Mouse (Mus musculus) 3134 (cell line): ENCODE measurements around the gene Ak5.
"Not testable (repeated sequence)": the region's sequence is repeated elsewhere in the genome, so short reads cannot be mapped to it uniquely, and the experiment has no call there.

ENCODE experiments used
- DNase-seq: peaks from one replicate; pipeline ENCODE4 v3.0.0-alpha.2; 2011; ENCODE audit warnings: low spot score; ENCODE audit not compliant: insufficient read length; ENCODE audit errors: extremely low read depth

The Ak5 gene

GRCm38 (mm10) chr3:152482182-152482581 is 186.0 kb downstream of the Ak5 start:
- DNase-seq = no peak

GRCm38 (mm10) chr3:152480336-152480735 is 187.8 kb downstream of the Ak5 start:
- no peak for DNase-seq

DNA sequence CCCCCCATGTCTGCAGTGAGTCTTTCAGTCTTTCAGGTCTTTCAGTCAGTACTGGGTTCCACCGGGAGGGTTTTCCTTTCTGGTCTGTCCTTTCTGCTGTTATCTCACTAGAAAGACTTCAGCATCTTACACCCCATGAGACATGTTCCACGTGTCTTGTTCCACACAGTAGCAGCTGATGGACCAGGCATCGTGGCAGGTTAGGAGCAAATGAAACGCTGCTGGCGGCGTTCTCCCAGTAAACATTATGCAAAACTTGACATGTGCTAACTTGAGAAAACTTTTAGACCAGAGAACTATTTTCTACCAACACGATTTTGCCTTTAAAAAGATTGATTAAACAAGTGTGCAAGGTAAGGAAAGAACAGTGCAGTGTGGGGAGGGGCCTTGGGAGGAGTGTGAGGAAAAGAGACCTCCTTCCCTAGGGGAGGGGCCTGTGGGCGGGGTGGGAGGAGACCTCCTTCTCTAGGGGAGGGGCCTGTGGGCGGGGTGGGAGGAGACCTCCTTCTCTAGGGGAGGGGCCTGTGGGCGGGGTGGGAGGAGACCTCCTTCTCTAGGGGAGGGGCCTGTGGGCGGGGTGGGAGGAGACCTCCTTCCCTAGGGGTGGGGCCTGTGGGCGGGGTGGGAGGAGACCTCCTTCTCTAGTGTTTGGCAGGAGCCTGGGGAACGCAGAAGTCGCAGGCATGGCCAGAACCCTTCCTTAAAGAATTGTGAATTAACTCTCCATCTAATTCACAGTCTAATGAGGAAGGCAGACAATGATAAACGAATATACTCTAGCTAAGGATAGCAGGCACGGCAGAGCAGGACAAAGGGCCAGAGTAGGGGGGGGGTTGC is 189.3 kb downstream of the Ak5 start:
- peak; percentile 76 for DNase-seq

GRCm38 (mm10) chr3:152477796-152478527 is 190.2 kb downstream of the Ak5 start:
- DNase-seq = peak; percentile 80

DNA sequence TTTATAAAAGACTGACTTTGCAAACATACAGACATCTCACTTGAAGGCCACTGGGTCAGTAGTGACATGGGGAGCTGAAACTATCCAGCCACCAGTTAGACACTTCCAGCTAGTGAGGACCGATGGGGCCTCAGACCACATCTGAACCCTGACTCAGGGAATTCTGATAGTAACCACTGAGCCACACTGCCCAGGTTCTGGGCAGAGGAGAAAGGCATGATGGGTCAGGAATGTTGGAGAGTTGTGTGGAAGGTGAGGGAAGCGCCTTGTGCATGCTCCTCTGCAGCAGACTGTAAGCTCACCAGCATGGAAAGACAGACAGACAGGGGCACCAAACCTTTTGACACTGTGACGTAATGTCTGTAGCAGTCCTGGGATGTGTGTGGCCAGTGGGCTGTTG is 192.3 kb downstream of the Ak5 start:
- no peak for DNase-seq

- DNase-seq = no peak
Measured at GRCm38 (mm10) chr3:152475278-152475669, 192.9 kb downstream of the Ak5 start.

DNA sequence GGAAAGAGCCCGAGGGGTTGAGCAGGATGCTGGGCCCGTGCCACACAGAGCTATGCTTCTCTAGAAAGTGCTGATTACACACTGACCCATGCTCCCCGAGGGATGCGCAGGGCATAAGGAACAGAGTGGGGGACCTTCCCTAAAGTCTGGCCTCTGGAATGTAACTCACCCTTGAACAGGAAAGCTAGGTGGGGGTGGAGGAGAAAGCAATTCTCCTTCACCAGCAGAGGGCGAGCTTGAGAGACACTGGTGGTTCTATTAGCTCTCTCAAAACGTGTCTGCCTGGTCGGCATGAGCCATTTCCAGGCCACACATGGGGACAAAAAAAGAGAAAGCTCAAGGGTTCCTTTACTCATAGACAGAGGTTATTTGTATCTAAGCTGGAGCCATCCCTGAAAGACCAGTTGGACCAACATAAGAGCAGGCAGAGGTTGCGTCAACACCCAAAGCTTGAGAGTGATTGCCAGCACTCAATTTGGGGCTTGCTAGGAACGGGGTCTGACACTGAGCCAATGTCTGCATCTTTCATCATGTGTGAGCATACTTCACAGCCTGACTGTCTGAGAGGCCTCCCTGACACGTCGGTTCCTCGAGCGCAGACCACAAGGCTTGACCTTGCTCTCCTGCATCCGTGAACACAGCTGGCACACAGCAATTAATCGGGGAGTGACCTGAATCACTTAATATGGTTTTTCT is 193.4 kb downstream of the Ak5 start:
- peak; percentile 37 for DNase-seq

GRCm38 (mm10) chr3:152472676-152473075 is 195.5 kb downstream of the Ak5 start:
- no peak for DNase-seq

DNA sequence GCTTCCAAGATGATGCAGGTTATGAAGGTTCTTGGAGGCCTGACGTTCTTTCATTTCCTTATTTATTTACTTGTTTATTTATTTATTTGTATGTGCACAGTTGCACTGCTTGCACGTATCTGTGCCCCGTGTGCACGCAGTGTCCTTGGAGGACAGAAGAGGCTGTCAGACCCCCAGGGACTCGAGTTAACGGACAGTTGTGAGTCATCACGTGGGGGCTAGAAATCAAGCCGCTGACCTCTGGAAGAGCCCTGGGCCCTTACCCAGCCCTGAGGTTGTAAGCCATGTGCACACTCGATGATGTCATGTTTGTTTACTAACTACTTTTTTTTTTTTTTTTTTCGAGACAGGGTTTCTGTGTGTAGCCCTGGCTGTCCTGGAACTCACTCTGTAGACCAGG is 197.8 kb downstream of the Ak5 start:
- DNase-seq = no peak

DNA sequence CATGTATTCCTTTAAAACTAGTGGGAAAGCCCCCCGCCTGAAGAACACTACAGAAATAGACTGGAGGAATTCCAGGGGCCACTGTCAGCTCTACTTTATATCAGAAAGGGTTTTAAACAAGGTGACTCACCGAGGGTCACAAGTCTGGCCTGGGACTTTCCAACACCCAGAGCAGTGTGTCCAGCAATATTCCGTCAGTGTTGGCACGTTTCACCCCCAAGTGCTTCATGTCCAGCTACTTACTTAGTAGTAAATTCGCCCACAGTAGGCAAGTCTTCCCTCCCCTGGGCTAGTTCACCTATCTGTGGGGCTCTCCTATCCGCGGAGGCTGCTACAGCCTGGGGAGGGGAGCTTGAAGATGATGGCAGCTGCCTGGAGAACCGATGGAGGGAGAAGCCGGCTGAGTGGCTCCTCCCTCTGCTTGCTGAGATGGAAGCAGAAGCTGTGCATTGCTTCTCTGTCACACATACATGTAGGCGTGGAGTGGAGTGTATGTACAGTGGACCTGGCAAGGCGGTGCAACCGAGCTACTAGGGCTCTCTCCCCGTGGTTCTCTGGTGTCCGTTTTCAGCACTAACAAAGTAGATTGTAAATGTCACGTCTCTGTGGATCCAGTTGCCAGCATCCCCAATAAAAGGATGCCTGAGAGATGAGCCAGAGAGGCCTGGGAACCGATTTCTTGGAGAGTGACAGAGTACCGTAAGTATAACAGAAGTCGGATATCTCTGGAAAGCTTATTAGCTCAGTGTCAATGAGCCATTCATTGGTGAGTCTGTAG is 198.5 kb downstream of the Ak5 start:
- DNase-seq = peak; percentile 63

DNA sequence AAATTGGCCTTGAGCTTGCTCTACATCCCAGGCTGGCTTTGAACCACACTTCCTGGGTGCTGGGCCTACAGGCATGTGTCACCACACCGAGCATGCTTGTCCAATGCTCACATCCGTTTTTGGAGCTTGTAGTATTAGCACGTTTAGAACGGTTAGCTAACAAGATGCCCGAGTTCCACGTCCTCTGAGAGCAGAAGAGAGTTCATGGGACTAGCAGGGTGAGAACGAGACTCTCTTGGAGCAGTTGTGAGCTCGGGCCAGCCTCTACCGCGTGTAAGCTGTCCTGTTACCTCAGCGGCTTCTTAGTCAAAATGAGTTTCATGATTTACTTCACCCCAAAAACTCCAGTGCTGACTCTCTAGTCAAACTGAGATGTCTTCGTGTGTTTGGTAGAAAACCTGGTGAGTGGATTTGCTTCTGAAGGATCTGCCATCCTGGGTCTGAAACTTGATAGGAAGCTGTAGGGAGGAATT is 199.6 kb downstream of the Ak5 start:
- DNase-seq = no peak

- no peak for DNase-seq
Measured at GRCm38 (mm10) chr3:152468032-152468431, 200.1 kb downstream of the Ak5 start.

DNA sequence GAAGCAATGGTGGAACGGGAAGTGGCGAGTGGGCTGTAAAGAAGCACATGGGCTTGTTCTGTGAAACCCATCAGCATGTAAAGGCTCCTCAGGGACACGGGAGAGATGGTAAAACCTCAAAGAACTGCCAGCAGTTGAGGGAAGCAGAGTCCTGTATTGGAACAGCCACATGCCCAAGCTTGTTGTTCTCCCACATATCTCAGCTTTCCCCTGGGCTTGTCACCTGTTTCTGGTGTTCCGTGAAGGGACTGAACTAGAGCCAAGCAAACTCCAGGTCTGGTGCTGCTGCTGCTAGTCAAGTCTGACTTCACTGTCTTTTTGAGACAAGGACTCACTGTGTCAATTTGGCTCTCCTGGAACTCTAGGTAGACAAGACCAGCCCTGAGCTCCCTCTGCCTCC is 200.8 kb downstream of the Ak5 start:
- no peak for DNase-seq

GRCm38 (mm10) chr3:152466849-152467248 is 201.3 kb downstream of the Ak5 start:
- no peak for DNase-seq

DNA sequence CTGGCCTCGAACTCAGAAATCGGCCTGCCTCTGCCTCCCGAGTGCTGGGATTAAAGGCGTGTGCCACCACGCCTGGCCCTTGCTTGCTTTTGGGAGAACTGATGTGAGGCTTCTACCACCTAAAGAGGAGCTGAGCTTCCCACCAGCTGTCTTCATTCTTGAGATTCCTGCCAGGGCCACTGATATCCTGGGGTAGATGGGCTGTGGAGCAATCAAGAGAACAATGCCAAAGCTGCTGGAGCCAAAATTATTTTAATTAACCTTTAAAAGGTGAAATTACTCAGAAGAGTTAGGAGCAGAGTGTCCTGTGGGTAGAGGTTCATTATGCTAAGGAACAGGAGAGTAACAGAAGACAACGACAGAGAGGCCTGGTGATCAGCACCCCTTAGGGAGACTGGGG is 202.8 kb downstream of the Ak5 start:
- DNase-seq = no peak

GRCm38 (mm10) chr3:152464462-152464861 is 203.7 kb downstream of the Ak5 start:
- DNase-seq = no peak

- no peak for DNase-seq
Measured at GRCm38 (mm10) chr3:152462900-152463299, 205.3 kb downstream of the Ak5 start.

DNA sequence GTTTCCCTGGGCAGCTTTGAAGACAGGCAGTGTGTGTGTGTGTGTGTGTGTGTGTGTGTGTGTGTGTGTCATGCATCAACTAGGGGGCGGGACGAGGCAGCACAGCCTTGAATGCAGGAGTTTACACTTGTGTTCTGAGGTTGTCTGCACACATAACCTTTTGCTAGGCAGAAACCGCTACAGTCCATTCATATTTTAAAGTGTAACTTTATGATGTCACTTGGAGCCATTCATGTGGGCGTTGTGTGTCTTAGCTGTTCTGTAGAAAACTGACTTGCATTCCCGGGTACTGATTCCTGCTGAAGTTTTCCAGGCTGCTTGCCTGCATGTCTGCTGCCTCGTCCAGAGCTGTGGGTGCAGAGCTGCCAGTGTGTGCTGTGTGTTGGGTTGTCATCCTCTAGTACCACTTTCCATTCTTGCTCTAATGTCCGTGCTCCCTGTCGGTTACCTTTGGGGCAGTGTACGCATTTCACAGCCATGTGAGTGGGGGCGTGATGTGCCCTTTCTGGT is 206.1 kb downstream of the Ak5 start:
- DNase-seq = no peak

GRCm38 (mm10) chr3:152460802-152461201 is 207.4 kb downstream of the Ak5 start:
- DNase-seq = no peak

DNA sequence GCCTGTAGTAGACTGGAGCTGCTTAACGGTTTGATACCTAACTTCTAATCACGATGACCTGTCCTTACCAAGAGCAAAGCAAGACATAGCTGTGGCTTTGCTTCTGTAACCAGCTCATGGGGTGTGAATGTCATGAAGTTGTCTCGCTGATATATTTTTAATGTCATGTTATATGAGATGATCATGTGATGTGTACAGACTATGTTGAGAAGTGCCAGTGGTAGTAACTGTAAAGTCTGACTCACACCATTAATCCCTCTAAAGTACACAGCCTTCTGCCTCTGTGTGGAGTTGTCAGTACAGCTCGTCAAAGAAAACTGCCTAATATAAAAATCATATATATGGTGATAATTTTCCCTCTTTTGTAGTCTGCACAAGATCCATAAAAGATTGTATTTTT is 209.3 kb downstream of the Ak5 start:
- DNase-seq = not testable (repeated sequence)
